Mouse (Mus musculus): ENCODE measurements around the gene Pms1. TPM values are rescaled to one million over a fixed set of nuclear protein-coding genes. Genes with fewer than 3 reads are reported as not detected.
A peak's percentile ranks its signal among the peaks of the same experiment; 100 is the strongest.
"Not testable (repeated sequence)": the region's sequence is repeated elsewhere in the genome, so short reads cannot be mapped to it uniquely, and the experiment has no call there.

The Pms1 gene
- polyA plus RNA-seq, 1 experiment from 2014 or later = 5.4 TPM

DNA sequence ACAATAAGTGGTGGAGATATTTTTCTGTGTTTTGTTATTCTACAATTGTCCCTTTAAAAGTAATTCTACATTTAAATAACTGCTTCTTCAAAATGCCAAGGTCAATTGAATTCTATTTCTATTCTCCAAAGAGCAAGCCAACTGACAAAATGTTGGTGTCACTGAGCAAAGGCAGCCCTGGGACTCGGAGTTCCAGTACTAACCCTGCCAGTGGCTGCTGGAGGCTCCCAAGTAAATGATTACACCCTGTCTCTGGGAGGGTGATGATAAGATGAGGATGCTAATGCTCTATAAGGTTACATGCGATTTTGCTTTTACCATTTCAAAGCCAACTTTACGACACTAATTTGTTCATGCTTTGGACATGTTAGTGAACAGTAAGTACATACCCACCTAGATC lies 26.9 kb downstream of the Pms1 start:
- no peak overlapping the region for H3K4me3 ChIP-seq (ENCODE audit: inconsistent target)
- no peaks in the 10 kb centered on the region for H3K79me2 ChIP-seq (ENCODE audit: inconsistent target)
- H3K27ac ChIP-seq = no peak overlapping the region
- no peaks in the 10 kb centered on the region for H3K36me3 ChIP-seq (ENCODE audit: inconsistent target)
- WGBS (ENCODE audit: missing documents) = 97% methylated on average over 3 of the region's 3 CpGs

DNA sequence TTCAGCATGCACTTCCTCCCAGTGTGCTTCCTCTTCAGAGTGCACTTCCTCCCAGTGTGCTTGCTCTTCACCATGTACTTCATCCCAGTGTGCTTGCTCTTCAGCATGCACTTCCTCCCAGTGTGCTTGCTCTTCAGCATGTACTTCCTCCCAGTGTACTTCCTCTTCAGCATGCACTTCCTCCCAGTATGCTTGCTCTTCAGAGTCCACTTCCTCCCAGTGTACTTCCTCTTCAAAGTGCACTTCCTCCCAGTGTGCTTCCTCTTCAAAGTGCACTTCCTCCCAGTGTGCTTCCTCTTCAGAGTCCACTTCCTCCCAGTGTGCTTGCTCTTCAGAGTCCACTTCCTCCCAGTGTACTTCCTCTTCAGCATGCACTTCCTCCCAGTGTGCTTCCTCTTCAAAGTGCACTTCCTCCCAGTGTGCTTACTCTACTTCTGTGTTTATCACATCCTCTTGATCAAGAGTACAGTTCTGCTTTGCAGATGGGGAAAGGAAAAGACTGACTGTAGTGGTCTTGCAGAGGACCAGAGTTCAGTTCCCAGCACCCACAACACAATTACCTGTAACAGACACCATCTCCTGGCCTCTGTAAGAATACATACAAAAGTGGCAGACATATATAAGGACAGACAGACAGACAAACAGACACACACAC lies 31.7 kb downstream of the Pms1 start:
- H3K79me2 ChIP-seq (ENCODE audit: inconsistent target); H3K36me3 ChIP-seq (ENCODE audit: inconsistent target); H3K4me3 ChIP-seq (ENCODE audit: inconsistent target): not testable (repeated sequence)
- peak overlapping the region; percentile 22; the same call in 1 of the 2 replicates for H3K27ac ChIP-seq

DNA sequence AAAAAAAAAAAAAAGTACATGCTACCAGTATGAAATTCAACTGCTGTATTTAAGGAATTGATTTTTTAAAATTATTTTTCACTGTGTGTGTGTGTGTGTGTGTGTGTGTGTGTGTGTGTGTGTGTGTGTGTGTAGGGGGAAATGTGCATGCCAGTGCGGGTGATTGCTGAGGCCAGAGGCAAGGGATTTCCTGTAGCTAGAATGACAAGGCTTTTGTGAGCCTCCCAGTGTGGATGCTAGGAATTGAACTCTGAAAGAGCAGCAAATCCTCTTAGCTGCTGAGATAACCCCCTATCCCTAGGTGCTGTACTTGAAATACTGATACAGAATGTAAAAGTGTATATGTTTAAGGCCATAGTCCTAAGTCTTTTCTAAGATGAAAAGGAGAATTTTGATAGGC lies 70.8 kb downstream of the Pms1 start:
- Histone ChIP-seq H3K4me3 (ENCODE audit: inconsistent target) (no peak overlapping the region), H3K79me2 (ENCODE audit: inconsistent target) (no peaks in the 10 kb centered on the region), H3K27ac (no peak overlapping the region), H3K36me3 (ENCODE audit: inconsistent target) (no peaks in the 10 kb centered on the region)
- WGBS (ENCODE audit: missing documents) = 57% methylated on average over 1 of the region's 1 CpGs

- no peak overlapping the region for H3K27ac ChIP-seq
- H3K4me3 ChIP-seq (ENCODE audit: inconsistent target) = no peak overlapping the region
- no peaks in the 10 kb centered on the region for H3K36me3 ChIP-seq (ENCODE audit: inconsistent target)
- no peaks in the 10 kb centered on the region for H3K79me2 ChIP-seq (ENCODE audit: inconsistent target)
- 98% methylated on average over 3 of the region's 3 CpGs for WGBS (ENCODE audit: missing documents)
Measured at GRCm38 (mm10) chr1:53225616-53226015, 71.2 kb downstream of the Pms1 start.

GRCm38 (mm10) chr1:53224775-53225174 lies 72.0 kb downstream of the Pms1 start:
- Histone ChIP-seq H3K27ac (no peak overlapping the region), H3K36me3 (ENCODE audit: inconsistent target) (no peaks in the 10 kb centered on the region), H3K4me3 (ENCODE audit: inconsistent target) (no peak overlapping the region), H3K79me2 (ENCODE audit: inconsistent target) (no peaks in the 10 kb centered on the region)
- 75% methylated on average over 1 of the region's 1 CpGs for WGBS (ENCODE audit: missing documents)

GRCm38 (mm10) chr1:53210136-53210535 lies 86.7 kb downstream of the Pms1 start:
- no peaks in the 10 kb centered on the region for H3K36me3 ChIP-seq (ENCODE audit: inconsistent target)
- no peak overlapping the region for H3K4me3 ChIP-seq (ENCODE audit: inconsistent target)
- H3K27ac ChIP-seq = no peak overlapping the region
- no peaks in the 10 kb centered on the region for H3K79me2 ChIP-seq (ENCODE audit: inconsistent target)

GRCm38 (mm10) chr1:53203902-53204301 lies 92.9 kb downstream of the Pms1 start:
- Histone ChIP-seq H3K27ac (no peak overlapping the region), H3K36me3 (ENCODE audit: inconsistent target) (no peaks in the 10 kb centered on the region), H3K4me3 (ENCODE audit: inconsistent target) (no peak overlapping the region), H3K79me2 (ENCODE audit: inconsistent target) (no peaks in the 10 kb centered on the region)
- 94% methylated on average over 2 of the region's 2 CpGs for WGBS (ENCODE audit: missing documents)

DNA sequence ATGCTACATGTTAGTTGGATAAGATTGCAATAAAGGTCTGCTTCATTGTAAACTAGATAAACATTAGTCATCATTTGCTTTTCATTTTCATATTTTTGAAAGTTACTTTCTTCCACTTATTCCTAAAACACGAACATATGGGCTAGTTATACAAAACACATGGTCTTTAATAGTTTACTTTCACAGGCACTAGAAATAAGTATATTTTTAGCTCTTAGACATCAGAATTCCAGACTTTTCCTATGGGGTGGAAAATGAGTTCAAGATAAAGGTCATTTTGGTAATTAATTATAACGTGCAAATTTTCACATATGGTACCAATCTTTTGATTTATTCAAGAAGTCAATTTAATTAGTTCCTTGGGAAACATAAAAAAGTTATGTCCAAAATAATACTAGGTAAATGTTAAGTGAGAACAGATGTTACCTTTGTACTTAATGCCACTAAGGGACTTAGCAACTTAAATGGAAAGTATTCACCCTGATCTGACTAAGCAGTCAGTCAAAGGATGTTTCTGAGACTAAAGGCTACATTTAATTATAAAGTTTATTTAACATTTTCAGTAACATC lies 95.1 kb downstream of the Pms1 start:
- Histone ChIP-seq H3K36me3 (ENCODE audit: inconsistent target) (no peaks in the 10 kb centered on the region), H3K79me2 (ENCODE audit: inconsistent target) (no peaks in the 10 kb centered on the region), H3K4me3 (ENCODE audit: inconsistent target) (no peak overlapping the region), H3K27ac (no peak overlapping the region)
- WGBS (ENCODE audit: missing documents) = 95% methylated on average over 2 of the region's 2 CpGs

DNA sequence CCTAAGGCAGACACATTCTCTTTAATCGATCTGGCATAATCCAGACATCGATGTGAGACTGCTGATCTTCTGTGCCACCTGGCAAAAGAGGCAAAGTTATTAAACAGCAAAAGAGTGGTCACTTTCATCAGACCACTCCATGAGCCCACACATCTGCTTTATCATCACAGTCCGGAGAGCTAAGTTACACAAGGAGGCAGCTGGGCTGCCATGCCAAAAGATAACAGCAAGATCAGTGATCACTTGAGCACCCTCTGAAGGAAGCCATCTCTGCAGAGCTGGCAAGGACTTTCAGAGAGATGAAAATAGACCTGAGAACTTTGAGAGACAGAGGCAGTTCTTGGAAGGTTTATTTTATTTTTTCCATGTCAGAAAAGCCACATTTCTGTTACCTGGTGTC lies 102.3 kb downstream of the Pms1 start:
- Histone ChIP-seq H3K4me3 (ENCODE audit: inconsistent target) (no peak overlapping the region), H3K27ac (no peak overlapping the region), H3K36me3 (ENCODE audit: inconsistent target) (no peaks in the 10 kb centered on the region), H3K79me2 (ENCODE audit: inconsistent target) (no peaks in the 10 kb centered on the region)
- 100% methylated on average over 3 of the region's 3 CpGs for WGBS (ENCODE audit: missing documents)

DNA sequence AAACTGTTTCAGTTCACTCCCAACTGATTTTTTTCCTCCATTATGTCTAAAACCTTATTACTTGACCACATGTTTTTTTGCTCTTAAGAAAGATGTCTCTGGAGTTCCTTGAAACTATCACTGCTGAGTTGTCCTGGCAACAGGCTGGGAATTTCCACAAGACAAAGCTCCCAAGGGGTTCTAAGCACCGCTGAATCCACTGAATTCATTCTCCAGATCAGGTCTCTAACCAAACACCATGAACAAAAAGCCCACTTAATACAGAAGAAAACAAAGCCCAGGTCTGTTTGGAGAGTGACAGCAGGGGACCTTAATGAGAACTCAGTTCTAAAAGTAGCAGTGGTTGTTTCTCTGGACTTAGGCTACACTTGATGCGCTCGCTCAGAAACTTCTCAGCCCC lies 105.6 kb downstream of the Pms1 start:
- no peak overlapping the region for H3K4me3 ChIP-seq (ENCODE audit: inconsistent target)
- 94% methylated on average over 3 of the region's 3 CpGs for WGBS (ENCODE audit: missing documents)

DNA sequence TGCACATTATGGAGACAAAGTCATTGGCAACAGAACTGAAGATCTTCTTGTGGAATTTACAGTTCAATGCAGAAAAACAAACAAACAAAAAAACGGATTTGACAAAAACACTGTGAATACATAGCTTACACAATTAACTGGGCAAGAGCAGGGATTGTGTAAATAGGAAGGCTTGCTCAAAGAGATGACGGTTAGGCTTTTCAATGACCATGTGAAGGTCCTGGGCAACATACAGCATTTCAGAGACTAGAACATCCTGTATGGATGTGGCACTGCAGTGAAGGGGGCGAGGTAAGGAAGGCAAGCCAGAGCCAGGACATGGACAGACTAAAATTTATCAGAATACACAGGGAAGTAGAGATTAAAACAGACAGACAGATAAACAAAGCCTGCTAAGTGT lies 107.2 kb downstream of the Pms1 start:
- WGBS (ENCODE audit: missing documents) = 94% methylated on average over 3 of the region's 3 CpGs
- Histone ChIP-seq H3K79me2 (ENCODE audit: inconsistent target) (no peaks in the 10 kb centered on the region), H3K36me3 (ENCODE audit: inconsistent target) (no peaks in the 10 kb centered on the region), H3K4me3 (ENCODE audit: inconsistent target) (no peak overlapping the region), H3K27ac (no peak overlapping the region)

More for the DNA sequence above, 105.6 kb downstream of the Pms1 start:
- Histone ChIP-seq H3K36me3 (ENCODE audit: inconsistent target) (no peaks in the 10 kb centered on the region), H3K27ac (no peak overlapping the region), H3K79me2 (ENCODE audit: inconsistent target) (no peaks in the 10 kb centered on the region)

- Histone ChIP-seq H3K27ac (no peak within 1 kb of the TSS), H3K4me3 (ENCODE audit: inconsistent target) (no peak within 1 kb of the TSS), H3K36me3 (ENCODE audit: inconsistent target) (no peaks in the 10 kb centered on the region), H3K79me2 (ENCODE audit: inconsistent target) (no peaks in the 10 kb centered on the region)
- WGBS (ENCODE audit: missing documents) = 93% methylated on average over 8 of the region's 8 CpGs
Measured at GRCm38 (mm10) chr1:53187536-53187935, 109.3 kb downstream of the Pms1 start, which contains the start of gene 1700019A02Rik. Gene 1700019A02Rik (minus strand): TSS chr1:53187636.

DNA sequence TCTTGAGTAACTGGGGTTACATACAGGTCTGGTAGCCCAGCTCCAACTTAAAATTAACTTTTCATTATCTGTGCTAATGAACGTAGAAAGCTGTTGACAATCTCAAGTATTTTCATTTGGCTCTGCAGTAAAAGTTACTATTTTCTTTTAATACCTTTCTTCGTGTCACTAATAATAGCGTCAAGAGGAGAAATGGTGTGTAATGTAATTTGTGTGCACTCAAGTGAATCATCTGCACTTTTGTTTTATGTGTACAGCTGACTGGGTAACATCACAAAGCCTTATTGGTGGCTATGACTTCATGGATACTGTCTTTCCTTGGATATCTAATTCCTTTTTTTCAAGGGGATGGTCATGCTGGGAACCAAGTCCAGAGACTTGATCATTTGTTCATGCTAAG lies 110.5 kb downstream of the Pms1 start:
- Histone ChIP-seq H3K36me3 (ENCODE audit: inconsistent target) (no peaks in the 10 kb centered on the region), H3K27ac (no peak overlapping the region), H3K79me2 (ENCODE audit: inconsistent target) (no peaks in the 10 kb centered on the region), H3K4me3 (ENCODE audit: inconsistent target) (no peak overlapping the region)
- WGBS (ENCODE audit: missing documents) = 97% methylated on average over 3 of the region's 3 CpGs

GRCm38 (mm10) chr1:53157715-53158114 lies 139.1 kb downstream of the Pms1 start:
- 96% methylated on average over 6 of the region's 6 CpGs for WGBS (ENCODE audit: missing documents)
- 0 out of 2 replicates have a peak, but pooled peaks cover 1% of the 10 kb centered on the region for H3K36me3 ChIP-seq (ENCODE audit: inconsistent target)

More at GRCm38 (mm10) chr1:53157715-53158114, 139.1 kb downstream of the Pms1 start:
- Histone ChIP-seq H3K79me2 (ENCODE audit: inconsistent target) (no peaks in the 10 kb centered on the region), H3K4me3 (ENCODE audit: inconsistent target) (no peak overlapping the region), H3K27ac (no peak overlapping the region)
